Mouse (Mus musculus) WW6 (cell line): ENCODE data around the gene Stradb.
A peak's percentile ranks its signal among the peaks of the same experiment; 100 is the strongest.
"Not testable (repeated sequence)": the region's sequence is repeated elsewhere in the genome, so short reads cannot be mapped to it uniquely, and the experiment has no call there.

ENCODE experiments used
- DNase-seq: peaks from one replicate; pipeline ENCODE4 v3.0.0-alpha.2; 2013; ENCODE audit warnings: low read depth, low spot score

The Stradb gene

DNA sequence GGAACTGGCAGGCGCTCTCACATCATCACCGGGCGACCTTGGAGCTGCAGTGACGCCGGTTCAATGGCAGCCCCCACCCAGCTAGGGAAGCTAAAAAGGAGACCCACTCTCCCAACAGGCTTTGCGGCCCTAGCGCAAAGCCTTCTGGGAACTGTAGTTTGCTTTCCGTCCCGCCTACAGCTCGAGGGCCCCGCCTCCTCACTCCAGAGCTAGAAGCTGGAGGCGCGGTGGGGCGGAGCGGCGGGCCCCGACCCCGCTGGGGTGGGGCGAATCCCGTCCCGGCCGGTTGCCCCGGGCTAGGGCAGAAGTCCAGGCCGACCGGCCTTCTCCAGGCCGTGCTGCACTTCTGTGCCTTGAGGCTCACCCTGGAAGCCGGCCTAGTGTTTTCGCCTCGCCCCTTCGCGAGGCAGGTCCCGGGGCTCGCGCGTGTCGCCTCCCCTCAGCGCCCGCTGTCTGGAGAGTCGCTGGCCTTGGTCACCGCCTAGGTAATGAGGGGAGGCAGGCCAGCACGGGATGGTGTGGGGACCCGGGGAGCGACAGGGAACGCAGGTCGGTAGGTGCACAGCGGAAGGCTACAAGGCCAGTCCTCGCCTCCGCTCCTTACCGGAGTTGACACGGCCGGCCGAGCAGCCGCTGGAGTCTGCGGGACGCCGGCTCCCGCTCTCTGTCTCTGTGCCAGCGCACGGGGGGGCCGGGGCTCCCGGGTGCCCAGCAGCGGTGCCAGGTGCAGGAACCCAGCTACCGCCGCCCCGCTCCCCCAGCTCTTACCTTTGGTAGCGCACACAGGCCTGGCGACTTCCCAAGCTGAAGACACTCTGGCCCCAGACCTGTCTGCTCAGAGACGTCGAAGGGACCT, at the start of gene Stradb, which contains the start of gene Trak2:
TSS of gene Stradb (plus strand) at position 157 of the 856 bp plus-strand sequence.
TSS of gene Trak2 (minus strand) at position 65 of the 856 bp plus-strand sequence.
- peak; percentile 84 for DNase-seq

DNA sequence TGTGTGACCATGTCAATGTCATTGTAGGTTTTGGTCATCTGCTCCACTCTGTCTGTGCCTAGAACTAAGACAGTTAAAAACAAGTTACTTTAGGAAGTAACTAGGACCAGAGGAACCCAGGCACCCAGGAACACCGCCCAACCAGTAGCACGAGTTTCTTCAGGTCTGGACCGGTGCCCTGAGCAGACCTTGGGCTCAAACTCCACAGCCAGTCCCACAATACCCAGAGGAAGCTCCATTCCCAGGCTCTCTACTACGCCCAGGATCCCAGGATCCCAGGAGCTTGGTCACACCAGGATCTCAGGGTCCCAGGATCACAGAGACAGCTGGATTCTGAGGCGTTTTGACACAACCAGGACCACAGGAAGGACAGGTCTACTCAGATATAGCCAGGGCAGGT, 46.7 kb upstream of the Stradb start:
- DNase-seq, result no peak

DNA sequence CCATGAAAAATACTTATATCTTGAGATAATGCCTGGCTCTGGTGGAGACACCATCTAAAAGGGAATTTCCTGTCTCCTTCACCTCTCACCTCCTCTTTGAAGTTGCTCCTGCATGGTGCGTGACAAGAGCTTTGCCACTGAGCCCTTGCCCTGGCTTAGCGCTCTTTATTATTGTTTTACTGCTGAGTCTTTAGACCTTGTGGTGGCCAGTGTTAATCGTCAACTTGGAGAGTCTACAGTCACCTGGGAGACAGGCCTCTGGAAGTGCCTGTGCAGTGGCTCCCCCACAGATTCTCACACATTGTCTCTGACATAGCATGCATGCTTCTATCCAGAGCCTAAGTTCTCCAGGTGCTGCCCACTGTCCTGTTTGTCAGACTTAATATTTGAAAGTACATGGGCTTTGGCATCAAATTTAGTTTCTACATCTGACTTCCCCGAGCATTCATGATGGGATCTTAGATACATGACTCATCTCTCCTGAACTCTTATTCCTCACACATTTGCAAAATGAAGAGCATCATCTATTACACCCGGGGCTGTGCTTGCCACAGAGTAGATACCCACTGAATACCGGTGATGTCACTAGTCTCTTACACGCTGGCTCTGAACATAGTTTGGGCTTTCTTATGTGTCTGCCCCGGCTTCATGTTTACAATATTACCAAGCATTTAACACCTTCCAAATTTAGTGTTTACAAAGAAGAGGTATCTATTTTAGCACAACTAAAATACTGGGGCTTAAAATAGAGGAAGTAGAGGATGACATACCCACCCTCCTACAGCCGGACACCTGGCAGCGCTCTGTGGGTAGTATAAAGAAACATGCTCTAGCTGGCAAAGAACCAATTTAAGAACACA, 36.3 kb upstream of the Stradb start:
- no peak for DNase-seq

GRCm38 (mm10) chr1:58937606-58938099, 35.7 kb upstream of the Stradb start:
- no peak for DNase-seq

- DNase-seq, result no peak
Measured at GRCm38 (mm10) chr1:58945523-58945922, 27.8 kb upstream of the Stradb start.

DNA sequence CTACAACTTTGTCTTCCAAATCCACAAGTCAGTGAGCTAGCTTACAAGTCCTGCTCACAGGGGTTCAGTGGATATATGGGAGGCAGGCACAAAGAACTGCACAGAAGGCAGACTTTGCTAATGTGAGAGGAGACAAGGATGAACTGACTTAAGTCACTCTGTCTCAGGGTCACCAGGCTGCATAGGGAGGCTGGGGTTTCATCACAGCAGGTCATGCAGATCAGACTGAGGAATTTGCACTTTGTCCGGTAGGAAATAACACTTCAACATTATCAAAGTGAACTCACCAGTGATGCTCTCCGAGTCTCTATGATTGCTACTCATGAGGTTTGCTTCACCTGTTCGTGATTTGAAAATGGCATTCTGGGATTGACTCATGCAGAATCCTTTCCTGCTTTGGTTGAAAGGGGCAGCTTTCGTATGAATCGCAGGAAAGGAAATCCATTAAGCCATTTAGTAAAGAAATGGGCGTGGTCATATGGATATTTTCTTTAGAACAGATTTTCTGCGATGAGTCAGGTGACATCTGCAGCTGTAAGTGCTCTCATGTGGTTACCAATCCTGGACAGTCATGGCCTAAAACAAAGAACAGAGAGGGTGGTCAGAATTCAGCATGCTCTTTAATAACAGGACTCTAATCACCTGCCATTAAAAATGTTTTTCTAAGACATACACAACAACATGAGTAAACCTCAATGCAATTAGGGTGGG, 27.2 kb upstream of the Stradb start:
- DNase-seq, result no peak

GRCm38 (mm10) chr1:58946718-58947117, 26.6 kb upstream of the Stradb start:
- no peak for DNase-seq

DNA sequence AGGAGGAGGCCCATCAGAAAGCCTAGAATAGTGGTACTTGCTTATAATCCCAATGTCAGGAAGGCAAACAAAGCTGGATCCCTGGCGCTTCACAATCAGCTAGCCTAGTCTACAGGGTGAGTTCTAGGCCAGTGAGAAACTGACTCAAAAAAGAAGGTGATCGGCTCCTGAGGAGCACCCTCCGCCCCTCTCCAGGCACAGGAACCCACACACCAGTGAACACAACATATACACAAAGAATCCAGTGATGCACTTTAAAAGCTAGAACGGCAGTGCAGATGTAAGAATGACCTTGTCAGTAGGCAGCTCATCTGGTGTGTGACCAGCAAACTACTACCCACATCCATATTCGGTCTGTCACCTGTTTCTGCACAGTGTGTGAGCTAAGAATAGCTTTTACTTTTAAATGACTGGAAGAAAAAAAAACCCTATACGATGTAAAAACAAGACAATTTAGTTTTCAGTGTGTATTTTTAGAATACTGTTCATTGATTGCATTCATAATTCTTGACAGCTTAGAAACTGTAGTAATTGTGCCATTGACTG, 23.7 kb upstream of the Stradb start:
- no peak for DNase-seq

GRCm38 (mm10) chr1:58950899-58951648, 22.2 kb upstream of the Stradb start:
- no peak for DNase-seq

DNA sequence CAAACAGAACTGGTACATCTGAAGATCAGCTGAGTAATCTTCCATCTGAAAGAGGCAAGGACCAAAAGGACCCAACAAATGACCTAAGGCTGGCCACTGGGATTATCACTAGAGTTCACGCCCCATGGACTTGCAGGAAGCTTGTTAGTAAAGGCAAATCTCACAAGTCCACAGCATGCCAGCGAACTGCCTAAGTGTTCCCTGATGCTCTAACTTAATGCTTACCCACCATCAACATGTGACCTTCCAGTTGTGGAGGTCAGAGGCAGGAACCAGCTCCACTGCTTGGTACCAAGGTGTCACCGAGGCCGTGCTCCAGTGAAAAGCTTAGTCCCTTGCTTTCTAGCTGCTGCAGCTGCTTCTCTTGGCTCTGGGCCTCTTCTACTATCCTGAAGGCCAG, 21.5 kb upstream of the Stradb start:
- no peak for DNase-seq

- no peak for DNase-seq
Measured at GRCm38 (mm10) chr1:58952526-58952925, 20.8 kb upstream of the Stradb start.

DNA sequence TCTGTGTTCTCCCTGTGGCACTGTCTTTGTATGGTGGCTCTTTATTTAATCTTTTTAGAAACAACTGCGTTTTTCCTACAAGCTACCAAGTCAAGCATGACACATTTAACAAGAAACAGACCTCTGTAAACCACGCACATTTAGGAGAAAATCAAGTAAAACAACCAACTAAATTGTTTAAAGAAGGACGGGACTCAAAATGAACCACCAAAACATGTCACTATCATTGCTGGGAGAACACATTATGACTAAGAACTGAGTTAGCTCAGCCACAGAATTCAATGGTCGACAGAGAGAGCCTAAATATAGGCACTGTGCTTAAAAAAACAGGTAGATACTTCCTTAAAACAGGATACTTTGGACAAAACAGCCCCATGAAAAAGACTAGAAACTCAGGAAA, 20.3 kb upstream of the Stradb start:
- no peak for DNase-seq

DNA sequence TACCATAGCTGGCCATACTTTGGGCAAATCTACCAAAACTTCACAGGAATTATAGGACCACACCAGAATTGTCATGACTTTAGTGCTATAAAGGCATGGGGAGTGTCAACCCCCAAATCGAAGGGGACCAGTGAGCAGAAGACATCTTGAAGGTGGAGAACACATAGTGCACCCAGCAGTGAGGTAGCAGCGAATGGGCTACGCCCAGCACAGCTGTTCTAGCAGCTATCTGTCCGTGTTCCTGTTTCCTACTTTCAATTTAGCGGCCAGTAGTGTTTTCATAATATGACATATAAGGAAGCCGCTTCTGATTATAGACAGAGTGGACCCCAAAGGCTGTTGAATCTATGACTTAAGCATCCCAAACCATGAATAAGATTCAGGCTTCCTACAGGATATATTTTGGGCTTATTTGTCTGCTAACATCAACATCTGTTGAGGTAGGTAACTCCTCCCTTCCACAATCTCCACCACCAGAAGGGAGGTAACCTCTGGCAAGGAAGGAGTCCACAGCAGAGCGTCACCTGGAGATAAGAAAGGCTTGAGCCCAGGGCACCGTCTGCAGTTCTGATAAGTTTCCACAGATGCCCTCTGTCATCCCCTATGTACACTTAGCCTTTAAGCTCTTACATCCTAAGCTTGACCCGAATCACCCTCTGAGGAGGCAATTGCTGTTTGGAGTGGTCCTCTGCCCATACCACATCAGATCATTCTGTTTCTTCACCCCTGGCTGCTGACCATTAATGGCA, 19.5 kb upstream of the Stradb start:
- no peak for DNase-seq

GRCm38 (mm10) chr1:58954578-58955410, 18.5 kb upstream of the Stradb start:
- DNase-seq, result no peak

GRCm38 (mm10) chr1:58955716-58956115, 17.6 kb upstream of the Stradb start:
- no peak for DNase-seq

DNA sequence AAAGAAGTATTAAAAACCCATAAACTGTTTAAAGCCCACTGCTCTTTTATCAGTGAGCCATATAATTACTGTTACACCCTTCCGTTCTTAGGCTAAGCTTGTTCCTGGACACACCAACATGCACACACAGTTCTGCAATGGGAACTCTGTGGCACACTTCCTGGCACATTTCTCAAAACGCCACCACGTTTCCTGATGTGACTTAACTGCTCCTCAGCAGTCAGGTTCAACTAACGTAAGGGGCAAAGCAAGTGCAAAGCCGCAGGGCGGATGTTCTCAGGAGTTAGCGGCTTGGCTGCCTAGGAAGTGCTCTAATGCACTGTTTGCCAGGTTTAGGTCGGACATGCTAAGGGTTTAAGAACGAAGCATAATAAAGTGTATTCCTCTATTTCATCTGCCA, 17.1 kb upstream of the Stradb start:
- no peak for DNase-seq

DNA sequence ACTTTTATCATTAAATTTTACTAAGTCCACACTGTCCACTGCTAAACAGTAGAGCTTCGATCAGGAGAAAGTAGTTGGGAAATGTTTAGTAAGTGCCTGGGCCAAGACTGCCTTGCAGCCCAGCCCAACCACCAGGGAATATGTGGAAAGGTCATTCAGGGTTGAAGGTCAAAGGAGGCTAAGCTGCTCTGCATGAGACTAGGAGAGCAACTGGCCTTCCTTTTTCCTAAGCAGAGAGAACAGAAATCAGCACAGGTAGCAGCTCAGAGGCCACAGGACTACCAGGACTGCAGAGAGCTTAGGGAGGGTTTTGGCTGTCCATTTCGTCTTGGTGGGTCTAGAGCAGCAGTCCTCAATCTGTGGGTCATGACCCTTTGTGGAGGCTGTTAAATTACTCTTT, 15.4 kb upstream of the Stradb start:
- no peak for DNase-seq

DNA sequence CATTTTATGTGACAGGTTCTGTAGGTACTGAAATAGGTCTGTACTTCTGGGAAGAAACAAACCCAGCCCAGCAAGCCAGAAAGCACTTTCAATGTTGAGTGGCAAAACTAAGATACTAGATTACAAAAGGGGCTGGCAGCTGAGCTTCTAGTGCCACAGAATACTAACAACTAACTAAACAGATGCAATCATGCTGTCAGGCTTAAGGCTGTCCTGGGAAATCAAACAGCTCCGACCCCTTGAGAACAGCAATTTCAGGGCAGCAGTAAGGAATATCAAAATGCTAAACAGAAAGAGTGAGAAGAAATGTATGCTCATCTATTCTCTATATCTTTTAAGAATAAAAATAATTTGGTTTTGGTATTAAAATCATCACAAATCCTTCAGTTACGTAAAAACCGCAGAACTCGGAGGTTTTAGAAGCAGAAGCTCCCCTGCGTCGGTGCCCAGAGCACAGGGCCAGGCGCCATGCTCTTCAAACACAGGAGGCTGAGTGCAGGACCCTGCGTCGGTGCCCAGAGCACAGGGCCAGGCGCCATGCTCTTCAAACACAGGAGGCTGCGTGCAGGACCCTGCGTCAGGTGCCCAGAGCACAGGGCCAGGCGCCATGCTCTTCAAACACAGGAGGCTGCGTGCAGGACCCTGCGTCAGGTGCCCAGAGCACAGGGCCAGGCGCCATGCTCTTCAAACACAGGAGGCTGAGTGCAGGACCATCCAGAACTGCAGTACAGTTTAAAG, 14.4 kb upstream of the Stradb start:
- DNase-seq, result not testable (repeated sequence)
